Mouse (Mus musculus): ENCODE data around the gene Olfr508.

- TF ChIP-seq EP300 (optimal IDR thresholded peaks at IDR 0.05) (no peak), CTCF (IDR thresholded peaks at IDR 0.05; ENCODE audit: low read depth) (no peak)
These were observed 19.3 kb upstream of the Olfr508 start, which contains the start of gene Olfr506 for GRCm38 (mm10) chr7:108610487-108610886.

Data from stomach, postnatal 0 days (tissue).